Mouse (Mus musculus): ENCODE results near the gene Ssu72. TPM values are rescaled to one million over a fixed set of nuclear protein-coding genes. Genes with fewer than 3 reads are reported as not detected.
A peak's percentile ranks its signal among the peaks of the same experiment; 100 is the strongest.

The Ssu72 gene
- polyA plus RNA-seq, 1 experiment from 2014 or later, result 156 TPM

GRCm38 (mm10) chr4:155692421-155692820 lies 12.2 kb upstream of the Ssu72 start:
- H3K27me3 ChIP-seq (ENCODE audit: insufficient read depth, low read length), result peaks cover 9% of the 10 kb centered on the region; the same call in 1 of the 2 replicates
- no peak for TF ChIP-seq CTCF (IDR thresholded peaks at IDR 0.05; ENCODE audit: low read depth)
- H3K4me1 ChIP-seq (ENCODE audit: insufficient read depth), result no peaks in the 10 kb centered on the region
- H3K9me3 ChIP-seq (ENCODE audit: low read depth, low read length), result no peaks in the 10 kb centered on the region
- WGBS, result 97% methylated on average over 3 of the region's 3 CpGs
- no peak for ATAC-seq (ENCODE audit: insufficient read depth)
- no peaks in the 10 kb centered on the region for H3K36me3 ChIP-seq (ENCODE audit: insufficient read depth)
- H3K4me2 ChIP-seq, result no peak overlapping the region
- no peak overlapping the region for H3K9ac ChIP-seq
- DNase-seq, result no peak
- no peak overlapping the region for H3K4me3 ChIP-seq (ENCODE audit: low read depth, low read length)
- H3K27ac ChIP-seq (ENCODE audit: low read depth), result no peak overlapping the region

- peak within 1 kb of the TSS; percentile 68 for H3K9ac ChIP-seq
- 0% methylated on average over 29 of the region's 47 CpGs for WGBS
- H3K27me3 ChIP-seq (ENCODE audit: insufficient read depth, low read length), result peaks cover 9% of the 10 kb centered on the region; the same call in 1 of the 2 replicates
- ATAC-seq (ENCODE audit: insufficient read depth), result peak; percentile 88
- no peaks in the 10 kb centered on the region for H3K36me3 ChIP-seq (ENCODE audit: insufficient read depth)
- no peaks in the 10 kb centered on the region for H3K4me1 ChIP-seq (ENCODE audit: insufficient read depth)
- H3K9me3 ChIP-seq (ENCODE audit: low read depth, low read length), result no peaks in the 10 kb centered on the region
- peak within 1 kb of the TSS; percentile 96 for H3K4me2 ChIP-seq
- peak; percentile 37; the same call in 1 of the 2 replicates for TF ChIP-seq CTCF (IDR thresholded peaks at IDR 0.05; ENCODE audit: low read depth)
- peak; percentile 73 for DNase-seq
- H3K4me3 ChIP-seq (ENCODE audit: low read depth, low read length), result peak within 1 kb of the TSS; percentile 66
- H3K27ac ChIP-seq (ENCODE audit: low read depth), result peak within 1 kb of the TSS; percentile 30; the same call in 1 of the 2 replicates
Observed at GRCm38 (mm10) chr4:155694111-155694481, 10.5 kb upstream of the Ssu72 start, which contains the start of gene Fndc10. Gene Fndc10, plus strand, starts transcription at chr4:155694342.

- Histone ChIP-seq H3K4me3 (ENCODE audit: low read depth, low read length) (peak overlapping the region; percentile 66), H3K4me2 (peak overlapping the region; percentile 96), H3K9ac (peak overlapping the region; percentile 68), H3K36me3 (ENCODE audit: insufficient read depth) (no peaks in the 10 kb centered on the region), H3K27me3 (ENCODE audit: insufficient read depth, low read length) (peaks cover 9% of the 10 kb centered on the region; the same call in 1 of the 2 replicates), H3K4me1 (ENCODE audit: insufficient read depth) (no peaks in the 10 kb centered on the region), H3K9me3 (ENCODE audit: low read depth, low read length) (no peaks in the 10 kb centered on the region), H3K27ac (ENCODE audit: low read depth) (peak overlapping the region; percentile 30; the same call in 1 of the 2 replicates)
- DNase-seq, result peak; percentile 75
- under 1% methylated on average over 92 of the region's 92 CpGs for WGBS
- no peak; the same call in 1 of the 2 replicates for TF ChIP-seq CTCF (IDR thresholded peaks at IDR 0.05; ENCODE audit: low read depth)
- peak; percentile 74 for ATAC-seq (ENCODE audit: insufficient read depth)
Observed at GRCm38 (mm10) chr4:155694482-155695401, 9.9 kb upstream of the Ssu72 start.

GRCm38 (mm10) chr4:155695531-155696062 lies 9.0 kb upstream of the Ssu72 start:
- Histone ChIP-seq H3K4me1 (ENCODE audit: insufficient read depth) (no peaks in the 10 kb centered on the region), H3K9ac (peak overlapping the region; percentile 68), H3K4me3 (ENCODE audit: low read depth, low read length) (no peak overlapping the region; the same call in 1 of the 2 replicates), H3K4me2 (peak overlapping the region; percentile 96), H3K36me3 (ENCODE audit: insufficient read depth) (no peaks in the 10 kb centered on the region), H3K27ac (ENCODE audit: low read depth) (no peak overlapping the region), H3K27me3 (ENCODE audit: insufficient read depth, low read length) (peaks cover 9% of the 10 kb centered on the region; the same call in 1 of the 2 replicates), H3K9me3 (ENCODE audit: low read depth, low read length) (no peaks in the 10 kb centered on the region)
- no peak for ATAC-seq (ENCODE audit: insufficient read depth)
- 86% methylated on average over 4 of the region's 4 CpGs for WGBS
- DNase-seq, result no peak
- no peak for TF ChIP-seq CTCF (IDR thresholded peaks at IDR 0.05; ENCODE audit: low read depth)

GRCm38 (mm10) chr4:155696261-155697255 lies 8.0 kb upstream of the Ssu72 start:
- no peak for TF ChIP-seq CTCF (IDR thresholded peaks at IDR 0.05; ENCODE audit: low read depth)
- Histone ChIP-seq H3K9ac (no peak overlapping the region; the same call in 1 of the 2 replicates), H3K9me3 (ENCODE audit: low read depth, low read length) (no peaks in the 10 kb centered on the region), H3K4me3 (ENCODE audit: low read depth, low read length) (no peak overlapping the region), H3K27me3 (ENCODE audit: insufficient read depth, low read length) (peaks cover 9% of the 10 kb centered on the region; the same call in 1 of the 2 replicates), H3K4me1 (ENCODE audit: insufficient read depth) (no peaks in the 10 kb centered on the region), H3K36me3 (ENCODE audit: insufficient read depth) (no peaks in the 10 kb centered on the region), H3K27ac (ENCODE audit: low read depth) (no peak overlapping the region), H3K4me2 (peak overlapping the region; percentile 96; the same call in 1 of the 2 replicates)
- DNase-seq (no peak), ATAC-seq (ENCODE audit: insufficient read depth) (no peak)
- WGBS, result 59% methylated on average over 16 of the region's 16 CpGs

- peak; percentile 72 for TF ChIP-seq CTCF (IDR thresholded peaks at IDR 0.05; ENCODE audit: low read depth)
- no peak overlapping the region for H3K9ac ChIP-seq
- H3K36me3 ChIP-seq (ENCODE audit: insufficient read depth), result no peaks in the 10 kb centered on the region
- no peaks in the 10 kb centered on the region; the same call in 1 of the 2 replicates for H3K27me3 ChIP-seq (ENCODE audit: insufficient read depth, low read length)
- no peaks in the 10 kb centered on the region for H3K9me3 ChIP-seq (ENCODE audit: low read depth, low read length)
- no peak overlapping the region for H3K4me2 ChIP-seq
- H3K27ac ChIP-seq (ENCODE audit: low read depth), result no peak overlapping the region
- ATAC-seq (ENCODE audit: insufficient read depth) (no peak), DNase-seq (peak; percentile 69)
- no peaks in the 10 kb centered on the region for H3K4me1 ChIP-seq (ENCODE audit: insufficient read depth)
- H3K4me3 ChIP-seq (ENCODE audit: low read depth, low read length), result no peak overlapping the region
Observed at GRCm38 (mm10) chr4:155700425-155700824, 4.2 kb upstream of the Ssu72 start.

All from lung, embryonic 14.5 days (tissue).